Mouse (Mus musculus) forelimb bud, embryonic 11.5 days (tissue): Measurements from ENCODE around the gene Unk.

ENCODE experiments used
- DNase-seq: peaks from one replicate; pipeline ENCODE4 v3.0.0-alpha.2; 2012; ENCODE audit warnings: low read depth, low spot score

Unk gene

GRCm38 (mm10) chr11:116106963-116107776 is 77.0 kb downstream of the Unk start:
- no peak for DNase-seq

GRCm38 (mm10) chr11:116107777-116108285 is 77.7 kb downstream of the Unk start:
- DNase-seq, result no peak

- no peak for DNase-seq
Measured at GRCm38 (mm10) chr11:116108464-116109137, 78.5 kb downstream of the Unk start.

DNA sequence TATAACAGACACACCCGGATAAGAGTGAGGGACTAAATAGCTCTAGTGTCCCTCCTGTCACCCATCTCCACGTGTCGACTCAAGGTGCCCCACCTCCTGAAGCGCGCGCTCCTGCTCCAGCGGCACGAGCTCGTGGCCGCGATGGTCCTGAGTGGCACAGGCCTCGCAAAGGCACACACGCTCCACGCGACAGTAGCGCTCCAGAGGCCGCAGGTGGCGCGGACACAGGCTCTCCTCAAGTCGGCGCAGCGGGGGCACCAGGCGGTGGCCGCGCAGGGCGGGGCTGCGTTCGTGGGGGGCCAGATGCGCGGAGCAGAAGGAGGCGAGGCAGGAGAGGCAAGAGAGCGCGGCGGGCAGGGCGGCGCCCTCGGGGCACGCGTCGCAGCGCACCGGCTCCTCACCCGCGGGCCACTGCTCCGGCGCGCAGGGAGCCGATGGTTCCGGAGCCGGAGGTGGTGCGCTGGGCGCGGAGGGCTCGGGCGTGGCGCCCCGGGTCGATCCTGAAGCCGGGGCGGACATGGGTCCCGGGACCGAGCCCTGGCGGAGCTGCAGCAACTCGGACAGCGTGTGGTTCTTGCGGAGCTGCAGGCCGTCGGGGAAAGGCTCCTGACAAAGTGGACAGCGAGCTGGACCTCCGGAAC is 79.4 kb downstream of the Unk start:
- no peak for DNase-seq

GRCm38 (mm10) chr11:116110131-116110530 is 80.0 kb downstream of the Unk start:
- no peak for DNase-seq

DNA sequence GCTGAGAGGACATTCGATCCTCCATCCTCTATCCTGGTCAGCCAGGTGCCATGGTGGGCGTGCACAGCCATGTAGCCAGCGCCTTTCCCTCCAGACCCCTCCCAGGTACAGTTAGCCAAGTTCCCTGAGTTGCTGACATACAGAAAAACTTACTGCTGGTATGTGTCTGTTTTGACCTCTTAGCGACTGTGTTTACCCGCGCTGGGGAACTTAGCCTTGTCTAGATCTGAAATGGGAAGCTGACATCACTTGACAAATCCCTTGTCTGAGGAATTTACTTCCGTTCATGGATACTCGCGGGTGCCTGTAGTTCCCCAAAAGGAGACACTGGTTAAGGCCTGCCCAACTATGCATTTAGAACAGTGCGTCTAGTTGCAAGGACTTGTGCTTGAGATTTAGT is 80.4 kb downstream of the Unk start:
- no peak for DNase-seq
